Mouse (Mus musculus): ENCODE data around the gene Cgas. TPM values are rescaled to one million over a fixed set of nuclear protein-coding genes. Genes with fewer than 3 reads are reported as not detected.
"Not testable (repeated sequence)": the region's sequence is repeated elsewhere in the genome, so short reads cannot be mapped to it uniquely, and the experiment has no call there.

The Cgas gene
- 0.86 TPM in 2 replicates for polyA plus RNA-seq (2015; fragmentation: Nextera tagmentation; extraction: Ambion mirVana)

- DNase-seq (ENCODE audit: low spot score) (peak; percentile 84), ATAC-seq (peak; percentile 78)
- peak within 1 kb of the TSS; percentile 51 for H3K4me3 ChIP-seq (ENCODE audit: low read depth, low read length)
- TF ChIP-seq EP300 (IDR thresholded peaks at IDR 0.05) (no peak), CTCF (IDR thresholded peaks at IDR 0.05) (no peak)
- peaks cover 5% of the 10 kb centered on the region; the same call in 1 of the 2 replicates for H3K4me1 ChIP-seq (ENCODE audit: insufficient read depth, low read depth, low read length)
- H3K27ac ChIP-seq (ENCODE audit: low read length): no peak within 1 kb of the TSS
- peaks cover 8% of the 10 kb centered on the region; the same call in 1 of the 2 replicates for H3K27me3 ChIP-seq (replicated peaks; ENCODE audit: insufficient read depth, low read length)
- 1% methylated on average over 62 of the region's 81 CpGs for WGBS
- no peaks in the 10 kb centered on the region for H3K9me3 ChIP-seq (ENCODE audit: low read length)
- H3K9ac ChIP-seq (replicated peaks; ENCODE audit: low read depth): no peak within 1 kb of the TSS
- H3K36me3 ChIP-seq (ENCODE audit: insufficient read depth, low read length): no peaks in the 10 kb centered on the region
- peak within 1 kb of the TSS; percentile 90 for H3K4me2 ChIP-seq (replicated peaks; ENCODE audit: low read depth, low read length)
Observed at GRCm38 (mm10) chr9:78442579-78443392, at the start of gene Cgas. Cgas (minus strand) TSS chr9:78443237.

- no peak for DNase-seq (ENCODE audit: low spot score)
- no peaks in the 10 kb centered on the region for H3K4me1 ChIP-seq (ENCODE audit: insufficient read depth, low read depth, low read length)
- H3K9ac ChIP-seq (replicated peaks; ENCODE audit: low read depth): no peak overlapping the region
- no peaks in the 10 kb centered on the region for H3K27me3 ChIP-seq (replicated peaks; ENCODE audit: insufficient read depth, low read length)
- no peak overlapping the region for H3K4me3 ChIP-seq (ENCODE audit: low read depth, low read length)
- H3K4me2 ChIP-seq (replicated peaks; ENCODE audit: low read depth, low read length): no peak overlapping the region
- no peaks in the 10 kb centered on the region for H3K36me3 ChIP-seq (ENCODE audit: insufficient read depth, low read length)
- no peak overlapping the region for H3K27ac ChIP-seq (ENCODE audit: low read length)
- no peak for TF ChIP-seq EP300 (IDR thresholded peaks at IDR 0.05)
- no peak for TF ChIP-seq CTCF (IDR thresholded peaks at IDR 0.05)
- H3K9me3 ChIP-seq (ENCODE audit: low read length): no peaks in the 10 kb centered on the region
- no peak for ATAC-seq
- WGBS: 86% methylated on average over 3 of the region's 3 CpGs
Observed at GRCm38 (mm10) chr9:78492254-78492653, 49.2 kb upstream of the Cgas start.

GRCm38 (mm10) chr9:78491169-78491568 is 48.1 kb upstream of the Cgas start:
- no peak for TF ChIP-seq CTCF (IDR thresholded peaks at IDR 0.05)
- peak; percentile 67; the same call in 1 of the 2 replicates for TF ChIP-seq EP300 (IDR thresholded peaks at IDR 0.05)
- Histone ChIP-seq H3K4me2 (replicated peaks; ENCODE audit: low read depth, low read length) (no peak overlapping the region), H3K4me1 (ENCODE audit: insufficient read depth, low read depth, low read length) (no peaks in the 10 kb centered on the region), H3K27me3 (replicated peaks; ENCODE audit: insufficient read depth, low read length) (no peaks in the 10 kb centered on the region), H3K27ac (ENCODE audit: low read length) (no peak overlapping the region), H3K9ac (replicated peaks; ENCODE audit: low read depth) (no peak overlapping the region), H3K9me3 (ENCODE audit: low read length) (no peaks in the 10 kb centered on the region), H3K4me3 (ENCODE audit: low read depth, low read length) (no peak overlapping the region), H3K36me3 (ENCODE audit: insufficient read depth, low read length) (no peaks in the 10 kb centered on the region)
- DNase-seq (ENCODE audit: low spot score) (peak; percentile 41), ATAC-seq (peak; percentile 53; the same call in 1 of the 2 replicates)
- WGBS: 45% methylated on average over 3 of the region's 3 CpGs

- H3K4me3 ChIP-seq (ENCODE audit: low read depth, low read length): peak within 1 kb of the TSS; percentile 43
- H3K27me3 ChIP-seq (replicated peaks; ENCODE audit: insufficient read depth, low read length): no peaks in the 10 kb centered on the region
- H3K36me3 ChIP-seq (ENCODE audit: insufficient read depth, low read length): no peaks in the 10 kb centered on the region
- no peak for TF ChIP-seq EP300 (IDR thresholded peaks at IDR 0.05)
- no peak for TF ChIP-seq CTCF (IDR thresholded peaks at IDR 0.05)
- no peaks in the 10 kb centered on the region for H3K9me3 ChIP-seq (ENCODE audit: low read length)
- H3K27ac ChIP-seq (ENCODE audit: low read length): peak within 1 kb of the TSS; percentile 77; the same call in 1 of the 2 replicates
- under 1% methylated on average over 16 of the region's 20 CpGs for WGBS
- DNase-seq (ENCODE audit: low spot score): peak; percentile 75
- no peaks in the 10 kb centered on the region for H3K4me1 ChIP-seq (ENCODE audit: insufficient read depth, low read depth, low read length)
- peak within 1 kb of the TSS; percentile 70 for H3K4me2 ChIP-seq (replicated peaks; ENCODE audit: low read depth, low read length)
- H3K9ac ChIP-seq (replicated peaks; ENCODE audit: low read depth): peak within 1 kb of the TSS; percentile 41; the same call in 1 of the 2 replicates
- ATAC-seq: peak; percentile 81
Observed at GRCm38 (mm10) chr9:78488890-78489420, 45.9 kb upstream of the Cgas start, which contains the start of gene Eef1a1. Eef1a1 (minus strand) TSS chr9:78489151.

GRCm38 (mm10) chr9:78488021-78488420 is 45.0 kb upstream of the Cgas start:
- not testable (repeated sequence) for H3K27ac ChIP-seq (ENCODE audit: low read length); H3K27me3 ChIP-seq (replicated peaks; ENCODE audit: insufficient read depth, low read length); ATAC-seq; H3K9me3 ChIP-seq (ENCODE audit: low read length); H3K36me3 ChIP-seq (ENCODE audit: insufficient read depth, low read length); H3K4me1 ChIP-seq (ENCODE audit: insufficient read depth, low read depth, low read length); DNase-seq (ENCODE audit: low spot score); H3K9ac ChIP-seq (replicated peaks; ENCODE audit: low read depth); H3K4me2 ChIP-seq (replicated peaks; ENCODE audit: low read depth, low read length); H3K4me3 ChIP-seq (ENCODE audit: low read depth, low read length)
- 92% methylated on average over 5 of the region's 5 CpGs for WGBS

- Histone ChIP-seq H3K36me3 (ENCODE audit: insufficient read depth, low read length) (no peaks in the 10 kb centered on the region), H3K9me3 (ENCODE audit: low read length) (no peaks in the 10 kb centered on the region), H3K9ac (replicated peaks; ENCODE audit: low read depth) (no peak overlapping the region), H3K4me2 (replicated peaks; ENCODE audit: low read depth, low read length) (no peak overlapping the region), H3K27me3 (replicated peaks; ENCODE audit: insufficient read depth, low read length) (no peaks in the 10 kb centered on the region), H3K27ac (ENCODE audit: low read length) (no peak overlapping the region), H3K4me3 (ENCODE audit: low read depth, low read length) (no peak overlapping the region), H3K4me1 (ENCODE audit: insufficient read depth, low read depth, low read length) (no peaks in the 10 kb centered on the region)
- ATAC-seq (no peak), DNase-seq (ENCODE audit: low spot score) (no peak)
- 74% methylated on average over 3 of the region's 3 CpGs for WGBS
- no peak for TF ChIP-seq CTCF (IDR thresholded peaks at IDR 0.05)
Observed at GRCm38 (mm10) chr9:78484660-78485059, 41.6 kb upstream of the Cgas start.
